Comparison of ENCODE assay signal across 30 mouse cellular contexts in genomic region chr2:109273098-109273497, GRCm38 (mm10).
"Had no signal": no experiment of that assay in that cellular context is flagged by ENCODE, and none has a peak within 500 bp of the region (broad histone marks: within the 10 kb centered on the region; RNA-seq: fewer than 3 reads in every experiment).

No protein-coding gene starts in this region.

- H3K4me2 ChIP-seq: limb, embryonic 12.5 days; limb, embryonic 13.5 days; limb, embryonic 15.5 days; liver, embryonic 11.5 days; liver, embryonic 12.5 days; liver, embryonic 13.5 days; liver, embryonic 15.5 days; lung, embryonic 14.5 days; lung, embryonic 15.5 days; midbrain, embryonic 11.5 days; midbrain, embryonic 12.5 days; midbrain, embryonic 13.5 days; midbrain, embryonic 15.5 days; neural tube, embryonic 12.5 days had no signal

- H3K27me3 ChIP-seq: limb, embryonic 12.5 days; limb, embryonic 13.5 days; limb, embryonic 15.5 days; liver, embryonic 12.5 days; liver, embryonic 13.5 days; liver, embryonic 15.5 days; lung, embryonic 15.5 days; megakaryocyte, embryonic 14.5 days; midbrain, embryonic 12.5 days; midbrain, embryonic 13.5 days; midbrain, embryonic 15.5 days; neural tube, embryonic 12.5 days had no signal

- H3K9ac ChIP-seq: limb, embryonic 12.5 days; limb, embryonic 13.5 days; limb, embryonic 15.5 days; liver, embryonic 12.5 days; liver, embryonic 13.5 days; liver, embryonic 14.5 days; liver, embryonic 15.5 days; liver, postnatal 0 days; lung, embryonic 14.5 days; lung, embryonic 15.5 days; midbrain, embryonic 12.5 days; midbrain, embryonic 13.5 days; midbrain, embryonic 15.5 days; neural tube, embryonic 12.5 days had no signal

- H3K4me1 ChIP-seq: limb, embryonic 13.5 days; limb, embryonic 15.5 days; liver, embryonic 12.5 days; liver, embryonic 13.5 days; megakaryocyte, embryonic 14.5 days; neural tube, embryonic 12.5 days had no signal

- H3K4me3 ChIP-seq: limb, embryonic 10.5 days; limb, embryonic 12.5 days; limb, embryonic 13.5 days; limb, embryonic 15.5 days; liver, embryonic 12.5 days; liver, embryonic 13.5 days; liver, embryonic 15.5 days; lung, embryonic 15.5 days; megakaryocyte, embryonic 14.5 days; midbrain, embryonic 10.5 days; midbrain, embryonic 12.5 days; midbrain, embryonic 13.5 days; midbrain, embryonic 15.5 days; myocyte; neural tube, embryonic 12.5 days had no signal

- H3K36me3 ChIP-seq: limb, embryonic 10.5 days; limb, embryonic 12.5 days; limb, embryonic 13.5 days; limb, embryonic 15.5 days; liver, embryonic 12.5 days; liver, embryonic 13.5 days; liver, embryonic 15.5 days; lung, embryonic 15.5 days; midbrain, embryonic 10.5 days; midbrain, embryonic 12.5 days; midbrain, embryonic 13.5 days; midbrain, embryonic 15.5 days; neural tube, embryonic 12.5 days had no signal

- H3K9me3 ChIP-seq: limb, embryonic 10.5 days; limb, embryonic 12.5 days; limb, embryonic 13.5 days; limb, embryonic 15.5 days; liver, embryonic 12.5 days; liver, embryonic 13.5 days; liver, embryonic 15.5 days; lung, embryonic 15.5 days; megakaryocyte, embryonic 14.5 days; midbrain, embryonic 10.5 days; midbrain, embryonic 12.5 days; midbrain, embryonic 13.5 days; midbrain, embryonic 15.5 days; neural tube, embryonic 12.5 days had no signal

- DNase-seq: left cerebral cortex, postnatal 4 days; liver; liver, embryonic 13.5 days; liver, postnatal 0 days; lung, adult 18-20 months; lung, adult 2 months; lung, embryonic 14.5 days; lung, postnatal 10 days; lung, postnatal 14 days; lung, postnatal 36 days; lung, postnatal 4 days; midbrain, embryonic 14.5 days had no signal

- H3K27ac ChIP-seq: limb, embryonic 10.5 days; limb, embryonic 12.5 days; limb, embryonic 13.5 days; limb, embryonic 15.5 days; liver, embryonic 12.5 days; liver, embryonic 13.5 days; liver, embryonic 14.5 days; liver, embryonic 15.5 days; lung, embryonic 15.5 days; macrophage; midbrain, embryonic 10.5 days; midbrain, embryonic 12.5 days; midbrain, embryonic 13.5 days; midbrain, embryonic 15.5 days; neural tube, embryonic 12.5 days had no signal
